Comparison of ENCODE assay signal across 20 mouse cellular contexts in the genomic region with DNA sequence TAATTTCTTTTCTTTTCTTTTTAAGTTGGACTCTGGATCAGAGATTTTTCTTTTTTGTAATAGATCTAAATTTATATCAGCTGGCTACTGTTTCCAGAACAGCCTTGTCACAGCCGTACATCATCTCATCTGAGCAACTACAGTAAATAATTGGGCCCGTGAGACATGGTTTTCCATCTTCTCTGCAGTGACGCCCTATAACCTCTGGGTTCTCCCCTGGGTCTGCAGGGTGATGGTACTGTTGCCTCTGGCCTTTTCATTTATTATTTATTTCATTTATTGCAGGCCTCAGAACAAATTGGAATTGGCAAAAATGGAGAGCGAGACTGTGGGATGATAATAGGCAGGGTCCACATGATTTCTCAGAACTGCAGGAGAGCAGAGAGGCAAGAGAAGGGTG.
"Had no signal": no experiment of that assay in that cellular context is flagged by ENCODE, and none has a peak within 500 bp of the region (broad histone marks: within the 10 kb centered on the region; RNA-seq: fewer than 3 reads in every experiment).

No protein-coding gene starts in this region.

- ATAC-seq: intestine, embryonic 15.5 days; liver, postnatal 0 days; lung, postnatal 0 days had no signal

- H3K4me2 ChIP-seq: intestine, embryonic 15.5 days; limb, embryonic 12.5 days; limb, embryonic 15.5 days; liver, embryonic 11.5 days; lung, embryonic 14.5 days had no signal

- H3K36me3 ChIP-seq: intestine, embryonic 15.5 days; limb, embryonic 12.5 days; limb, embryonic 15.5 days had no signal

- H3K9ac ChIP-seq: intestine, embryonic 15.5 days; limb, embryonic 12.5 days; limb, embryonic 15.5 days; liver, embryonic 14.5 days; liver, postnatal 0 days; lung, embryonic 14.5 days had no signal

- H3K27ac ChIP-seq: intestine, embryonic 15.5 days; layer of hippocampus, adult 2 months; limb, embryonic 12.5 days; limb, embryonic 15.5 days; liver, embryonic 14.5 days; macrophage had no signal

- H3K4me3 ChIP-seq: intestine, embryonic 15.5 days; layer of hippocampus, adult 2 months; limb, embryonic 12.5 days; limb, embryonic 15.5 days had no signal

- H3K9me3 ChIP-seq: intestine, embryonic 15.5 days; limb, embryonic 12.5 days; limb, embryonic 15.5 days had no signal

- DNase-seq: kidney, adult 11 months; kidney, adult 9 months; kidney, postnatal 14 days; layer of hippocampus, adult 9-11 months; layer of hippocampus, postnatal 36 days; left cerebral cortex, postnatal 4 days; liver, postnatal 0 days; lung, embryonic 14.5 days; retina, postnatal 1 day; right cerebral cortex, postnatal 25 days; thymus, adult 18-20 months; thymus, postnatal 36 days had no signal

- H3K4me1 ChIP-seq: intestine, embryonic 15.5 days; limb, embryonic 12.5 days; limb, embryonic 15.5 days had no signal

- H3K27me3 ChIP-seq: intestine, embryonic 15.5 days; limb, embryonic 12.5 days; limb, embryonic 15.5 days had no signal
